Mouse (Mus musculus) C2C12 (cell line): Measurements from ENCODE around the gene Qtrt1.

Experiments
- CEBPB ChIP-seq: IDR thresholded peaks from one replicate; pipeline ENCODE4 v1.6.1; 2011; ENCODE audit warnings: low read depth, mild to moderate bottlenecking, control low read depth, moderate library complexity
- CTCF ChIP-seq: IDR thresholded peaks from one replicate; pipeline ENCODE4 v1.5.1; 2011; ENCODE audit not compliant: control insufficient read depth, insufficient read depth, insufficient read length
- FOSL1 ChIP-seq: IDR thresholded peaks from one replicate; pipeline ENCODE4 v1.8.0; 2011; ENCODE audit warnings: mild to moderate bottlenecking, low read length; ENCODE audit not compliant: poor library complexity, insufficient read depth, severe bottlenecking
- MAX ChIP-seq: IDR thresholded peaks from one replicate; pipeline ENCODE4 v1.6.1; 2011; ENCODE audit warnings: mild to moderate bottlenecking, control low read depth
- MYOD1 ChIP-seq: IDR thresholded peaks from one replicate; pipeline ENCODE4 v1.6.1; 2011; ENCODE audit warnings: low read depth; ENCODE audit not compliant: control insufficient read depth, insufficient read length
- MYOG ChIP-seq: IDR thresholded peaks from one replicate; pipeline ENCODE4 v1.6.1; 2011; ENCODE audit not compliant: control insufficient read depth, insufficient read length; ENCODE audit errors: extremely low read depth
- USF1 ChIP-seq: IDR thresholded peaks from one replicate; pipeline ENCODE4 v1.6.1; 2011; ENCODE audit warnings: low read depth, mild to moderate bottlenecking, control low read depth, moderate library complexity

GRCm38 (mm10) chr9:21438219-21438618 is 26.6 kb downstream of the Qtrt1 start:
- TF ChIP-seq CTCF (no peak), USF1 (no peak), MAX (no peak), MYOD1 (no peak), MYOG (no peak), FOSL1 (no peak), CEBPB (no peak)
